ENCODE assay signal across 10 mouse cellular contexts in genomic region chr16:23314790-23315189, GRCm38 (mm10).
DNase-seq lines count a peak whose midpoint lies in the region; ATAC-seq lines count a peak whose summit lies in the region.
"Had no signal": no experiment of that assay in that cellular context is flagged by ENCODE, and none has a peak within 500 bp of the region (broad histone marks: within the 10 kb centered on the region; RNA-seq: fewer than 3 reads in every experiment).

No protein-coding gene starts in this region.

- peaks cover 4% of the 10 kb centered on the region; the same call in 1 of the 2 replicates for H3K36me3 ChIP-seq in heart, embryonic 10.5 days
- no peaks in the 10 kb centered on the region for H3K36me3 ChIP-seq in forebrain, embryonic 16.5 days (ENCODE audit: control insufficient read depth, insufficient read depth)

- no peak overlapping the region for H3K9ac ChIP-seq in forebrain, embryonic 16.5 days (replicated peaks; ENCODE audit: low read depth, low read length)
- H3K9ac ChIP-seq: hindbrain, embryonic 15.5 days had no signal

- H3K27ac ChIP-seq in heart, embryonic 10.5 days = peak overlapping the region; percentile 16; the same call in 1 of the 2 replicates
- H3K27ac ChIP-seq in forebrain, embryonic 16.5 days (ENCODE audit: low read length) = no peak overlapping the region
- H3K27ac ChIP-seq: hindbrain, embryonic 15.5 days; midbrain, embryonic 10.5 days had no signal

- DNase-seq in thymus, postnatal 4 days = peak; percentile 11
- DNase-seq in thymus, postnatal 36 days = no peak
- DNase-seq in heart, embryonic 10.5 days (ENCODE audit: low spot score) = no peak
- DNase-seq in lung, postnatal 14 days = peak; percentile 37
- DNase-seq in right cerebral cortex, postnatal 25 days = no peak
- DNase-seq in right cerebral cortex, adult 18-20 months = no peak
- DNase-seq: thymus, adult 18-20 months had no signal

- 25% methylated on average over 7 of the region's 7 CpGs for WGBS in heart, embryonic 10.5 days
- 14% methylated on average over 7 of the region's 7 CpGs for WGBS in forebrain, embryonic 16.5 days

- H3K4me2 ChIP-seq in forebrain, embryonic 16.5 days (ENCODE audit: low read length) = no peak overlapping the region
- H3K4me2 ChIP-seq: hindbrain, embryonic 15.5 days had no signal

- no peak overlapping the region for H3K4me3 ChIP-seq in heart, embryonic 10.5 days
- no peak overlapping the region for H3K4me3 ChIP-seq in forebrain, embryonic 16.5 days (replicated peaks; ENCODE audit: low read length)
- H3K4me3 ChIP-seq: hindbrain, embryonic 15.5 days; midbrain, embryonic 10.5 days had no signal

- 0 out of 2 replicates have a peak, but pooled peaks cover 4% of the 10 kb centered on the region for H3K4me1 ChIP-seq in heart, embryonic 10.5 days
- no peaks in the 10 kb centered on the region for H3K4me1 ChIP-seq in forebrain, embryonic 16.5 days (replicated peaks; ENCODE audit: control insufficient read depth, insufficient read depth, low read length)

- H3K9me3 ChIP-seq in heart, embryonic 10.5 days = no peaks in the 10 kb centered on the region
- H3K9me3 ChIP-seq in forebrain, embryonic 16.5 days (ENCODE audit: control insufficient read depth, low read length) = no peaks in the 10 kb centered on the region
- H3K9me3 ChIP-seq: hindbrain, embryonic 15.5 days had no signal

- no peaks in the 10 kb centered on the region for H3K27me3 ChIP-seq in heart, embryonic 10.5 days (ENCODE audit: insufficient read depth, poor library complexity, severe bottlenecking)
- H3K27me3 ChIP-seq in forebrain, embryonic 16.5 days (replicated peaks; ENCODE audit: control insufficient read depth, insufficient read depth, low read length) = no peaks in the 10 kb centered on the region
- H3K27me3 ChIP-seq: hindbrain, embryonic 15.5 days had no signal

- no peak for ATAC-seq in forebrain, embryonic 16.5 days

Comparison
In these comparisons a context has a peak if more than half of its experiments do, and no peak if none do; other contexts are left out.
1. DNase-seq: peak in thymus, postnatal 4 days (single experiment) and lung, postnatal 14 days (single experiment); none in thymus, postnatal 36 days (0 of 2), heart, embryonic 10.5 days (single experiment), right cerebral cortex, postnatal 25 days (single experiment) and right cerebral cortex, adult 18-20 months (single experiment).